Mouse (Mus musculus) urinary bladder, adult 2 months (tissue): Measurements from ENCODE around the gene Slc38a1. TPM values are rescaled to one million over a fixed set of nuclear protein-coding genes. Genes with fewer than 3 reads are reported as not detected.

Experiments used
- DNase-seq: peaks from one replicate; pipeline ENCODE4 v3.0.0; 2022; ENCODE audit warnings: low spot score
- polyA plus RNA-seq: library from polyadenylated mRNA; depleted of rRNA; stranded (reverse); fragments of >200 nt; gene quantifications from 2 replicates; pipeline ENCODE4 v1.2.3, GENCODE M21; 2012; rRNA removed

Slc38a1 gene
- 13.9 and 21.5 TPM in 2 replicates for polyA plus RNA-seq

- DNase-seq: peak; percentile 41
Observed at GRCm38 (mm10) chr15:96642436-96643405, at the start of gene Slc38a1. Gene Slc38a1 (minus strand): TSS chr15:96642913.

- DNase-seq: no peak
Observed at GRCm38 (mm10) chr15:96692401-96692800, 49.7 kb upstream of the Slc38a1 start.

GRCm38 (mm10) chr15:96691381-96691780, 48.7 kb upstream of the Slc38a1 start:
- DNase-seq: no peak

GRCm38 (mm10) chr15:96690829-96691228, 48.1 kb upstream of the Slc38a1 start:
- DNase-seq: no peak

GRCm38 (mm10) chr15:96689919-96690318, 47.2 kb upstream of the Slc38a1 start:
- no peak for DNase-seq

- DNase-seq: no peak
Observed at GRCm38 (mm10) chr15:96688784-96689318, 46.1 kb upstream of the Slc38a1 start.

GRCm38 (mm10) chr15:96688036-96688435, 45.3 kb upstream of the Slc38a1 start:
- DNase-seq: no peak

GRCm38 (mm10) chr15:96687366-96687765, 44.7 kb upstream of the Slc38a1 start:
- DNase-seq: no peak

- DNase-seq: no peak
Observed at GRCm38 (mm10) chr15:96686201-96687159, 43.8 kb upstream of the Slc38a1 start.

- DNase-seq: no peak
Observed at GRCm38 (mm10) chr15:96685273-96685672, 42.6 kb upstream of the Slc38a1 start.

- no peak for DNase-seq
Observed at GRCm38 (mm10) chr15:96684132-96684830, 41.6 kb upstream of the Slc38a1 start.

- no peak for DNase-seq
Observed at GRCm38 (mm10) chr15:96678871-96679773, 36.4 kb upstream of the Slc38a1 start.

GRCm38 (mm10) chr15:96676518-96676917, 33.8 kb upstream of the Slc38a1 start:
- no peak for DNase-seq

GRCm38 (mm10) chr15:96675744-96676143, 33.0 kb upstream of the Slc38a1 start:
- DNase-seq: no peak

- DNase-seq: no peak
Observed at GRCm38 (mm10) chr15:96675055-96675454, 32.3 kb upstream of the Slc38a1 start.

GRCm38 (mm10) chr15:96674089-96674488, 31.4 kb upstream of the Slc38a1 start:
- DNase-seq: no peak

- DNase-seq: no peak
Observed at GRCm38 (mm10) chr15:96669721-96670120, 27.0 kb upstream of the Slc38a1 start.

- no peak for DNase-seq
Observed at GRCm38 (mm10) chr15:96666663-96667062, 23.9 kb upstream of the Slc38a1 start.

- DNase-seq: no peak
Observed at GRCm38 (mm10) chr15:96665889-96666288, 23.2 kb upstream of the Slc38a1 start.

- no peak for DNase-seq
Observed at GRCm38 (mm10) chr15:96660590-96661141, 18.0 kb upstream of the Slc38a1 start.
